Mouse (Mus musculus) embryo, embryonic 10.5 days (tissue): Measurements from ENCODE around the gene 9130409I23Rik.
A peak's percentile ranks its signal among the peaks of the same experiment; 100 is the strongest.

Experiments
- DNase-seq: peaks from one replicate; pipeline ENCODE4 v3.0.0-alpha.2; 2015; ENCODE audit warnings: low spot score

The 9130409I23Rik gene

DNA sequence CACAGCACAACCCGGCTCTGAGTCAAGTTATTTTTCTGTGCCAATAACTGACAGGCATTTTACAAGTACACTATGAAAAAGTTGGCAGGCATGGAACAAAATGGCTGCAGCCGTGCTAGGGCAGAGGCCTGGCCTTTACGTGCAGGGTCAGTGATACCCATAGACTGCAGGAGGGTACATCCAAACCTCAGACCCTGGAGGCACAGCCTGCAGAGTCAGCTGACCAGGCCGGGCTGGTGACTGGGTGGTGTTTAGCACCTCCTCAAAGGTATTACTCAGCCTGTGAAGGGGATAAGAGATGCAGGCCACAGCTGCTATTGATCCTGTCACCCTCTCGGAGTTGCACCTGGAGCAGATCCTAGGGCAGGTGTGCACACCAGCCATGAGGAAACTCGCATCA, at the start of gene 9130409I23Rik:
Gene 9130409I23Rik (plus strand): TSS at position 301 of the 400 bp plus-strand sequence.
- no peak for DNase-seq

DNA sequence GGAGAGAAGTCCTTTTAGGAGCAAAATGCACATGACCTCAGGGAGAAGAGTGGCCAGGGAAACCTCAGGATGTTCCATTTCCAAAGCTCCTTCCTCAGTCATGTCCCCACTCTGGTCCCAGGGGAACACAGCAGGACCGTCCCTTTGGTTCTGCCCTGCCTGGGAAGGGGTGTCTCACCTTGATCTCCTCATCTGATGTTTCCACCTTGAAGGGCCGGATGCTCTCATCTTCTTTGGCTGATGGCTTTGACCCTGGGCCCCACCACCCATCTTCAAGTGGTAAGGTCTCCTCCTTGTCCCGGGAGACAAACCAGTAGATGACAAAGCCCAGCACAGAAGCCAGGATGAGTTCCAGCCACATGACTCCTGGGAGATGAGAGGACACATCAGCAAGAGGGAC, 49.4 kb upstream of the 9130409I23Rik start:
- no peak for DNase-seq

- no peak for DNase-seq
Observed at GRCm38 (mm10) chr1:181003790-181004189, 47.2 kb upstream of the 9130409I23Rik start.

- no peak for DNase-seq
Observed at GRCm38 (mm10) chr1:181005331-181005730, 45.7 kb upstream of the 9130409I23Rik start.

DNA sequence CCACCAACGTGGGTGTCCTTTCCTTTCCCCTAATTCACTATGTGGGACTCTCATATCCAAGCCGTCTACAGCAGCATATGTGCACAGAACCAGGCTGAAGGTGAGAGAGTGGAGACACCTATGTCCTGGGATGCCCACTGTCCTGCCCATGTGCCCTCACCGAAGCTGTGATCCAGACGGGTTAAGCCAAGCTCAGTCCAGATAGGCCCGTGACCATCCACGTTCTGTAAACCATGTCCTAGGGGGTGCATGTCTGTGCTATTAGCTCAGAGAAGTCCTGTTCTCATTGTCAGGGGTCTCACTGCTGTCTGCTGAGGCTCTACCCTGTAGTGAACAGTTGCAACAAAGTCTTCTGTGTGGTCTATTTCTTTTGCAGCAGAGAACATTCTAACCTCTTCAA, 43.2 kb upstream of the 9130409I23Rik start:
- no peak for DNase-seq

DNA sequence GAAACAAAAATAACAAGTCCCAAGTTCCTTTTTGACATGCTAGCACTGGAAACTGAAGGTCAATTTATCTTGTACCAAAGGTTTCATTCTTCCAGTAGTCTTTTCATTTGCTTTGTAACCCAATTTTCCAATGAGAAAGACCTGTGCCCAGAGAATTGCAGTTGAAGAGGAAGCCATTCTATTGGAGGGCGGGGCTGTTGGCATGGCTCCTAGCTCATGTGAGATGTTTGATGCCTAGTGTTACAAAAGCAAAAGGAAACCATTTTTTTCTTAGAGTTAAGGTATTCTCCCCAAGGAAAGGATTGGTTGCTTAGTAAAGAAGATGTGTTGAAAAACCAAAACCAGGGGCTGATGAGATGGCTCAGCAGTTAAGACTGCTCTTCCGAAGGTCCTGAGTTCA, 42.8 kb upstream of the 9130409I23Rik start:
- DNase-seq, result no peak

GRCm38 (mm10) chr1:181009011-181009590, 41.9 kb upstream of the 9130409I23Rik start:
- DNase-seq, result no peak

DNA sequence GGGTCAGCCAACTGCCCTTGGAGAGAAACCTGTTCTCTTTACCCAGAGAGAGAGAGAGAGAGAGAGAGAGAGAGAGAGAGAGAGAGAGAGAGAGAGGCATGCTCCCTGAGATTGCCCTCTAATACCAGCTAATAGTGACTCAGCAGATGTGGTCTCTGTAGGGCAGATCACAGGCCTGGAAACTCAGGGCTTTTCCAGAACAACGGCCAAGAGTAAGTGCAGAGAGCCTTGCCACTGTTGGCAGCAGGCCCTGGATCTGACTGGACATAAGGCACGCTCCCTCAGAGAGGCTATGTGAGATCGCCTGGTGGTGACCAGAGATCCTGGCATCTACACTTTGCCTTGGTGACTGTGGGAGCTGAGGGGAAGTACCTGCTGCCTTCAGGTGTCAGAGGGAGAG, 41.3 kb upstream of the 9130409I23Rik start:
- DNase-seq, result no peak

DNA sequence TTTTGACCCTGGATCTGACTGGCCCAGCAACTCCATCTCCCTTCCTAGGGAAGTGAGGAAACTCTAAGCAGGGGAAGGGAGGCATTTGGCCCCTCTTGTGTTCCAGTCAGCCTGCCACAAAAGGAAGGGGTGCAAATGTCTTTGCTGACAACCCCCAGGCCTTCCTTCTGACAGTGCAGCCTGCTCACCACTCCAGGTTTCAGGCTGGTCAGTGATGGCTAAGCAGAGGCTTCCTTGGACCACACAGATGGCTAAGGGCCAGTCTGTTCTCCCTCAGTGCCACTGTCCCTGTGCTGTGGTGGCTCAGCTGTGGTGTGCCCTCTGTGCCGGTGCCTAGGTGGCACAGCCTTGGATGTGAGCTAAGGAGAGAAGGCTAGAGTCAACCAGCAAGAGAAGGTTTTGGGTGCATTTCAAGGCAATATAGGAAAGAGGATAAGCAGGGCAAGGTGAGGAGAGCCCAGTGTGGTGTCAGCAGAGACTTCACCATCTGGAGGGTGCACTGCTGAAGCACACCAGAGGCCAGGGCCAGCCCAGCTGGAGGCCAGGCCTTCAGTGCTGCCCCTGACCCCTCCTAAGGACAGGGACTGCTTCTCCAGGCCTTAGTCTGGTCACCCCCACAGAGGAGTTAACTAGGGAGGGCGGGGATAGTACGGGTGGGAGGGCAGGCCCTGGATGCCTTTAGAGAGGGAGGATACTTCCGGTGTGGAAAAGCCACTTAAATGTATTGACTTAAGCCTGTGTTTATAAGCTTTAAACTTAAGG, 40.7 kb upstream of the 9130409I23Rik start:
- no peak for DNase-seq

DNA sequence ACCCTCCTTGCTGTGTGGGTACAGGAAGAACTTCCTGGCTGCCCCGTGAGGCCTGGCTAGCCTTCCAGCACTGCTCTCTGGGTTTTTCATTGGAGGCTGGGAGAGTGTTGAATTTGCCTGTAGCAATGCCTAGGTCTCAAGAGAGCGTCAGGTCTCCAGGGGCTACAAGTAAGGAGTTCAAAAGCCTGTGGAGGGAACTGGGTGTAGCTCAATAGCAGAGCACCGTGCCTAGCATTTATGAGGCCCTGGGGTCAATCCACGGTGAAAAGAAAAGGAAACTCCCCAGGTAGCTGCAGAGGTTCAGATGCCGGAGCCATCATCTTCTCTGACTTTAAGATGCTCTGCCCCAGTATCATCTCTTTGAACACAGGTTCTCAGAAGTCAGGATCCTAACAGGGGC, 39.4 kb upstream of the 9130409I23Rik start:
- DNase-seq, result no peak

DNA sequence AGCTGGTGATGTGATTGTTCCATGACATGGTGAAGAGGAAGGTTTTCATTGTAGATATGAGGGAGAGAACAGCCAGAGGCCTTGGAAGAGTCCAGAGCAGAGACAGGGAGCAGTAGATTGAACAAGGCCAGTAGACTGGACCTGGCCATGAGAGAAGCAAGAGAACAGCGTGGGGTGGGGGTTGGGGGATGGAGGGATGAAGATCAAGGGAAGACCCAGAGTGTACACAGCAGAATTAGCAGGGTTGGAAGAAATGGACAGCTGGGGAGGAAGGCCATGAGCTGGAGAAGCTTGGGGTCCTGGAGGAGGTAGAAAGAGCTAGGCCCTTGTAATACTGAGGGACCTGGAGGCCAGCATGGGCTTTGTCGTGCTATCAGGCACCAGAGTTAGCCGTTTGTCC, 38.6 kb upstream of the 9130409I23Rik start:
- no peak for DNase-seq

GRCm38 (mm10) chr1:181013446-181013845, 37.6 kb upstream of the 9130409I23Rik start:
- no peak for DNase-seq

- no peak for DNase-seq
Observed at GRCm38 (mm10) chr1:181014731-181015500, 36.1 kb upstream of the 9130409I23Rik start.

DNA sequence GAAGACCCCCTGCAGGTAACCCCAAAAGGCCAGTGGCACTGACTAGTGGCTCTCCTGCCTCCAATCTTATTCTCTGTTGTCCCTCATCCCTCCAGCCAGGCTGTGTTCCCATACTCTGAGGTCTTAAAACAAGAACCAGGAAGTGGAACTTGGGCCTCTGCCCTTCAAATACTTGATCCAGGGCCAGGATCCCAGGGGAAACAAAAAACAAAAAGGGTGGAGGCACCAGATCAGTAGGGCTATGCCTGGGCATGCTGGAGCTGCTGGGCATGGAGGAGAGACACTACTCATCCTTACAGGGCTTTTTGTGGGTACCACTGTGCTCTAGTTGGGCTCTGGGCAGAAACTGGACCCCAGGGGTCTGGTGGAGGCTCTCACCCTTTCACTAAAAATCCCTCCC, 35.5 kb upstream of the 9130409I23Rik start:
- no peak for DNase-seq

- no peak for DNase-seq
Observed at GRCm38 (mm10) chr1:181016045-181016444, 35.0 kb upstream of the 9130409I23Rik start.

- peak; percentile 59 for DNase-seq
Observed at GRCm38 (mm10) chr1:181016532-181017131, 34.4 kb upstream of the 9130409I23Rik start.

- DNase-seq, result peak; percentile 79
Observed at GRCm38 (mm10) chr1:181017212-181017711, 33.8 kb upstream of the 9130409I23Rik start.

GRCm38 (mm10) chr1:181017890-181018420, 33.1 kb upstream of the 9130409I23Rik start:
- DNase-seq, result no peak

- no peak for DNase-seq
Observed at GRCm38 (mm10) chr1:181020756-181021487, 30.1 kb upstream of the 9130409I23Rik start, which contains the start of gene Ephx1. Gene Ephx1 (minus strand): TSS chr1:181020904.

- DNase-seq, result no peak
Observed at GRCm38 (mm10) chr1:181021488-181021865, 29.6 kb upstream of the 9130409I23Rik start.

- DNase-seq, result peak; percentile 79
Observed at GRCm38 (mm10) chr1:181022265-181022664, 28.8 kb upstream of the 9130409I23Rik start.
